Mouse (Mus musculus) liver, embryonic 12.5 days (tissue): Measurements from ENCODE around the gene Itga5. TPM values are rescaled to one million over a fixed set of nuclear protein-coding genes. Genes with fewer than 3 reads are reported as not detected.

Source experiments
- ATAC-seq: fragments of 200-750 bp; cut with Nextera tagmentation; 2 replicates; pipeline ENCODE4 v1.8.0; 2017; ENCODE audit warnings: moderate number of reproducible peaks, mild to moderate bottlenecking, moderate library complexity
- H3K27ac ChIP-seq: fragments of 300-500 bp; sonication (generic); 2 replicates; pipeline ENCODE4 v1.5.1; 2016; ENCODE audit warnings: mild to moderate bottlenecking
- H3K27me3 ChIP-seq: fragments of 300-500 bp; sonication (generic); replicated peaks from 2 replicates; pipeline ENCODE4 v1.6.1; 2016; ENCODE audit warnings: mild to moderate bottlenecking, moderate library complexity
- H3K36me3 ChIP-seq: fragments of 300-500 bp; sonication (generic); 2 replicates; pipeline ENCODE4 v1.6.1; 2016; ENCODE audit warnings: mild to moderate bottlenecking, moderate library complexity
- H3K4me1 ChIP-seq: fragments of 300-500 bp; sonication (generic); 2 replicates; pipeline ENCODE4 v1.6.1; 2016
- H3K4me2 ChIP-seq: fragments of 300-500 bp; sonication (generic); 2 replicates; pipeline ENCODE4 v1.6.1; 2016; ENCODE audit warnings: mild to moderate bottlenecking, moderate library complexity
- H3K4me3 ChIP-seq: fragments of 300-500 bp; sonication (generic); 2 replicates; pipeline ENCODE4 v1.5.1; 2016; ENCODE audit warnings: mild to moderate bottlenecking, moderate library complexity
- H3K9ac ChIP-seq: fragments of 300-500 bp; sonication (generic); 2 replicates; pipeline ENCODE4 v1.6.1; 2016; ENCODE audit warnings: mild to moderate bottlenecking, moderate library complexity
- H3K9me3 ChIP-seq: fragments of 300-500 bp; sonication (generic); replicated peaks from 2 replicates; pipeline ENCODE4 v1.6.1; 2016; ENCODE audit warnings: mild to moderate bottlenecking, moderate library complexity
- WGBS: fragments of 180-500 bp; shearing (Covaris S2); methylation state at CpG from one replicate; pipeline ENCODE4 v1.1.7; 2016; ENCODE audit not compliant: insufficient replicate concordance; 5-methylcytosine and 5-hydroxymethylcytosine counted together
- polyA plus RNA-seq: library from polyadenylated mRNA; unstranded; fragments of >200 nt; fragmentation: Nextera tagmentation; extraction: Ambion mirVana; gene quantifications from 2 replicates; pipeline ENCODE4 v1.2.1, GENCODE M21; 2016

Itga5 gene
- polyA plus RNA-seq, 1 experiment from 2014 or later: 23.2 TPM

DNA sequence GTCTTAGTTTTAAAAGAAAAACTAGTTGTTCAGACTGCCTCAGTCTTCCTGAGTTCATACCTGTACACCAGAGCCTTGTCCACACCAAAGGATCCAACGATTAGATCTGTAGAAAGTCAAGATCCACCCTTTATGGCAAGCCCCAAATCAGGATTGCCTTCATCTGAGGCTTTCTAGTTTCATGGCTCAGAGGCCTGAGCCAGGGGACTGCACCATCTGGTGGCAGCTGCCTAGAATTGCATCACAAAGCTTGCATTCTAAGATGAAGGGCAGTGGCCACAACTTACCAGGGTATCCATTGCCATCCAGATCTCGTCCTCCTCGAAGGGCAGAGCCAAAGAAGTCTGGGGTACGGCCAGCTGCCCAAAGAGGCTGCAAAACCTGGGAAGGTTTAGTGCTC, 13.7 kb downstream of the Itga5 start:
- Histone ChIP-seq H3K9me3 (no peaks in the 10 kb centered on the region), H3K36me3 (peaks cover 91% of the 10 kb centered on the region), H3K4me1 (peaks cover 7% of the 10 kb centered on the region), H3K27me3 (no peaks in the 10 kb centered on the region), H3K27ac (no peak overlapping the region), H3K4me3 (no peak overlapping the region), H3K9ac (no peak overlapping the region), H3K4me2 (no peak overlapping the region)
- no peak for ATAC-seq
- WGBS: 39% methylated on average over 4 of the region's 4 CpGs

DNA sequence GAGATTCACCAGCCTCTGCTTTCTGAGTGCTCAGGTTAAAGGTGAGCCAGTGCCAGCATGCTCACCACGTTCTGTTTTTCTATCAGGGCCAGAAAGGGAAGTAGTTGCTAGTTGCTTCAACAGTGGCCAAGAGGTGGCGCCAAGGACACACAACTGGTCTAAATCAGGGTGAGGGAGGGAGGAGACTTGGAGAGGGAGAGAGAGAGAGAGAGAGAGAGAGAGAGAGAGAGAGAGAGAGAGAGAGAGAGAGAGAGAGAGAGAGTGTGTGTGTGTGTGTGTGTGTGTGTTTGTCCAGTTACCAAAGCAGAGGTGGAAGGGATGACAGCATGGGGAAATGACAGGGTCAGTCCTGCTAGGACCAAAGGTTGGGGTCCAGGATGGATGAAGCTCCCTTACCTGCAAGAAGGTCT, 19.3 kb downstream of the Itga5 start:
- Histone ChIP-seq H3K27ac (no peak overlapping the region), H3K4me2 (no peak overlapping the region), H3K9me3 (no peaks in the 10 kb centered on the region), H3K9ac (no peak overlapping the region), H3K27me3 (no peaks in the 10 kb centered on the region), H3K4me1 (0 out of 2 replicates have a peak, but pooled peaks cover 6% of the 10 kb centered on the region), H3K4me3 (no peak overlapping the region), H3K36me3 (peaks cover 85% of the 10 kb centered on the region)
- 3% methylated on average over 2 of the region's 2 CpGs for WGBS
- ATAC-seq: no peak

DNA sequence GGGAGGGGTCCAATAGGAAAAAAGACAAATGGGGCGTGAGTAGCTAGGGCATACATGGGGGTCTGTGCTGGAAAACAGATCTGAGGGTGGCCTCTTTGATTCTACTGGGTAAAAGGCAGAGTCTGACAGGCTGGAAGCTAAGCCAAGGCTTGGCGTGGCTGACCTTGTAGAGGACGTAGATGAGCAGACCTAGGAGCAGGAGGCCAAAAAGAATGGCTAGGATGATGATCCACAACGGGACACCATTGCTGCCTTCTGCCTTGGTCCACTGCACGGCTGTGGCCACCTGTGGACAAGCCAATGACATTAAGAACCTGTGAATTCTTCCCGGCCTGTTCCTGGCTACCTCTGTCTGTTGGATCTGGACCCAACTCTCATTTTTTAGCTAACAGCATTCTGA, 20.8 kb downstream of the Itga5 start:
- Histone ChIP-seq H3K4me2 (no peak overlapping the region), H3K36me3 (peaks cover 70% of the 10 kb centered on the region), H3K9ac (no peak overlapping the region), H3K4me3 (no peak overlapping the region), H3K27me3 (peaks cover 14% of the 10 kb centered on the region), H3K9me3 (no peaks in the 10 kb centered on the region), H3K27ac (no peak overlapping the region), H3K4me1 (peaks cover 10% of the 10 kb centered on the region)
- 75% methylated on average over 6 of the region's 6 CpGs for WGBS
- ATAC-seq: no peak

DNA sequence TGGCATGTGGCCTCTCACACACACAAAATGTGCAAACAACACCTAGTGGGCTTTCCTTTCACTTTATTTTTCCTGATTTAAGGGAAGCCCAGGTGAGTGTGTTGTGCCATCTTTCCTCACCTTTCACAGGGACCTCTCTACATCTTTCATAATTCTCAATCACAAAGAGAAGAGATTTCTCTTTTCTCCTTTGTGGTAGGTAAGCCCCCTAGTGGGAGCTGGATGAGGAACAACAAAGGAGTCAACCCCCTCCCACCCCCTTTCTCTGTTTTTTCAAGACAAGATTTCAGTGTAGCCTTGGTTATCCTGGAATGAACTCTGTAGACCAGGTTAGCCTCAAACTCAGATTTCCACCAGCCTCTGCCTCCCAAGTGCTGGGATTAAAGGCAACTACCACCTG, 23.0 kb downstream of the Itga5 start:
- Histone ChIP-seq H3K4me1 (peaks cover 33% of the 10 kb centered on the region), H3K36me3 (peaks cover 48% of the 10 kb centered on the region), H3K27ac (no peak overlapping the region), H3K4me3 (no peak overlapping the region), H3K9me3 (no peaks in the 10 kb centered on the region), H3K27me3 (peaks cover 36% of the 10 kb centered on the region), H3K9ac (no peak overlapping the region), H3K4me2 (no peak overlapping the region)
- no peak for ATAC-seq

DNA sequence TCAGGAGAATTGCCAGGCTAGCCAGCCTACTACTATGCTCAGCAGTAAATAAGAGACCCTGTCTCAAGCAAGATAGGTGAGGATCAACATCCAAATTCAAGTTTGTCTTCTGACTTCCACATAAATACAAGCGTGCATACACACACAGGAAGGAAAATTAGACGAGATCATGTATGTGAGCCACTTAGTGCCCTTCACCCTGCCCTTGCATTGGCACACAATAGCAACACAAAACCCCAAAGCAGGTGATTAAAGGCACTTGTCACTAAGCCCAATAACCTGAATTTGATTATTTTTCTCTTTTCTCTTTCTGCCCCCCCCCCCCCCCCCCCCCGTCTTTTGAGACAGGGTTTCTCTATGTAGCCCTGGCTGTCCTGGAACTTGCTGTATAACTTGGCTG, 23.6 kb downstream of the Itga5 start:
- no peak overlapping the region for H3K4me2 ChIP-seq
- peaks cover 39% of the 10 kb centered on the region for H3K27me3 ChIP-seq
- no peak overlapping the region for H3K27ac ChIP-seq
- peaks cover 42% of the 10 kb centered on the region for H3K36me3 ChIP-seq
- no peak overlapping the region for H3K9ac ChIP-seq
- no peaks in the 10 kb centered on the region for H3K9me3 ChIP-seq
- 65% methylated on average over 2 of the region's 3 CpGs for WGBS
- H3K4me3 ChIP-seq: no peak overlapping the region
- H3K4me1 ChIP-seq: peaks cover 38% of the 10 kb centered on the region
- ATAC-seq: no peak

DNA sequence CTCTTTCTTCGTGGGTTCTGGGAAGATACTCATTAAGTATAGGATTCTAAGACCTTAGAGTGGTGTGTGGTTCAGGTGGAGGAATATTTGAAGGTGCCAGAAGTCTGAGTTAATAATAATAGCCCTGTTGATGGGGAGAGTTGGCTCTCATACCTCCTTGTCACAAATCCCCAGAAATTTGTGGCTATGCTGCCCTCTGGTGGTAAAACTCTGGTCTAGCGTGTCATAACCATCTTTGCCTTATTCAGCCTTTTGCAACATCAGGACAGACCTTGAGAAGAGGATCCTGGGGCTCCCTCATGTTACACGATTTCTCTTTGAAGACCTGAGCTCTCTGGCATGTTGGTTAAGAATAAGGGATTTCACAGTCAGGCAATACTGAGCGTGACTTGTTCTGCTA, 24.1 kb downstream of the Itga5 start:
- no peak for ATAC-seq
- no peak overlapping the region for H3K4me2 ChIP-seq
- no peak overlapping the region for H3K27ac ChIP-seq
- peaks cover 39% of the 10 kb centered on the region for H3K27me3 ChIP-seq
- no peak overlapping the region for H3K9ac ChIP-seq
- peaks cover 44% of the 10 kb centered on the region for H3K4me1 ChIP-seq
- H3K4me3 ChIP-seq: no peak overlapping the region
- H3K9me3 ChIP-seq: no peaks in the 10 kb centered on the region
- peaks cover 37% of the 10 kb centered on the region for H3K36me3 ChIP-seq
- WGBS: 24% methylated on average over 4 of the region's 4 CpGs

DNA sequence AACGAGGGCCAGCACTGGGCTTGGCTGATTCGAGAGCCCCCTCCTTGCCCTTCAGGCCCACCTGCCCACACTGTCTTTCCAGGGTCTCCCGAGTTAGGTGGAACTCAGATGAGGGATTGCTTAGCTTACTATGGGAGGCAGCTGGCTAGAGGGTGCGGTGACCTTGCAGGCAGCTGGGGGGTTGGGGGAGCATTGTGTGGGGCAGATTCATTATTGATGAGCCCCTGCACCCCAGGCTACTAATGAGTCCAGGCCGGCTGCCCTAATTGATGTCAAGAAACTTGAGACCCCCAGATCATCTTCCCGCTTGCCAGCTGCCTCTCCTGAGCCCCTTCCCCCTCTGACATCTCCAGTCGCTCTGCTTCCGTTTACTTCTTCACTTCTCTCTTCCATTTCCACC, 25.0 kb downstream of the Itga5 start:
- no peak overlapping the region for H3K27ac ChIP-seq
- peaks cover 39% of the 10 kb centered on the region for H3K27me3 ChIP-seq
- 45% methylated on average over 8 of the region's 8 CpGs for WGBS
- ATAC-seq: no peak
- H3K9ac ChIP-seq: no peak overlapping the region
- no peak overlapping the region for H3K4me2 ChIP-seq
- H3K9me3 ChIP-seq: no peaks in the 10 kb centered on the region
- H3K4me3 ChIP-seq: no peak overlapping the region
- peaks cover 53% of the 10 kb centered on the region for H3K4me1 ChIP-seq
- H3K36me3 ChIP-seq: peaks cover 30% of the 10 kb centered on the region

DNA sequence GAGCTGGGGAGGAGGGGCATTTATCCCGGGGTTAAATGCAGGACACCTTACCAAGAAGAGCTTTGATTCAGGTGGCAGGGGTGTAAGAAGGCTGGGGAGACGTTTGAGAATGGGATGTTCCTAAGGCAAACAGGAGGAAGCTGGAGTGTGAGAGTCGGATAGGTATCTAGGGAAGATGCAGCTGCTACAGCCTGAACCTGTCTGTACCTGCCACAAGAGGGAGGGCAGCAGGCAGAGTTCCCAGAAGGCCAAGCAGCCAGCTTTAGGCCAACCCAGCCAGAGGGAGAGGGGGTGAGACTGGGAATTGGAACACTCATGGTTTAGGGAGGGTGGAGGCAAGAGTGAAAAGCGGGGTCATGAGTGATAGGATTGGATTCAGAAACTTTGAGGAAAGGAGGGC, 25.8 kb downstream of the Itga5 start:
- ATAC-seq: no peak
- no peaks in the 10 kb centered on the region for H3K9me3 ChIP-seq
- H3K9ac ChIP-seq: no peak overlapping the region
- no peak overlapping the region for H3K27ac ChIP-seq
- peak overlapping the region; percentile 66 for H3K4me3 ChIP-seq
- 12% methylated on average over 4 of the region's 4 CpGs for WGBS
- peaks cover 56% of the 10 kb centered on the region for H3K4me1 ChIP-seq
- peaks cover 23% of the 10 kb centered on the region for H3K36me3 ChIP-seq
- H3K4me2 ChIP-seq: peak overlapping the region; percentile 94
- peaks cover 39% of the 10 kb centered on the region for H3K27me3 ChIP-seq

DNA sequence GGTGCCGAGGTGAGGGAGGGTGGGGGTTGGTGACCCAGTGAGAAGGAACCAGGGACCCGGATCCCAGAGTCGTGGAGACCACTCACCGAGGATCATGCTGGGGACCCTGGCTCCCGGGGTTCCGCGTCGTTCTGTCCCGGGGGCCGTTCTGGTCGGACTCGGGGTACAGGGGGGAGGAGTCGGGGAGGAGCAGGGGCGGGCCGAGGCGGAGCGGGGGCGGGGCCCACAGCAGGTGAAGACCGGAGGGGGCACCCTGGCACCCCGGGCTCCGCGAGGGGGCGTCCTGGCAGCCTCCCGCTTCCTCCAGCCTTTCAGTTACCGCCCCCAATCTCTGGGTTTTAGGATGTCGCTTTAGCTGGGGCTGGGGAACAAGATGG, 26.6 kb downstream of the Itga5 start, which contains the start of gene Zfp385a:
Zfp385a (minus strand) TSS at position 133 of the 377 bp plus-strand sequence.
- 2% methylated on average over 16 of the region's 26 CpGs for WGBS
- H3K4me1 ChIP-seq: peaks cover 64% of the 10 kb centered on the region
- peak within 1 kb of the TSS; percentile 66 for H3K4me3 ChIP-seq
- no peaks in the 10 kb centered on the region for H3K9me3 ChIP-seq
- peak within 1 kb of the TSS; percentile 66 for H3K9ac ChIP-seq
- peak within 1 kb of the TSS; percentile 94 for H3K4me2 ChIP-seq
- peak within 1 kb of the TSS; percentile 45 for H3K27ac ChIP-seq
- peaks cover 15% of the 10 kb centered on the region for H3K36me3 ChIP-seq
- H3K27me3 ChIP-seq: peaks cover 39% of the 10 kb centered on the region
- peak; percentile 70 for ATAC-seq

DNA sequence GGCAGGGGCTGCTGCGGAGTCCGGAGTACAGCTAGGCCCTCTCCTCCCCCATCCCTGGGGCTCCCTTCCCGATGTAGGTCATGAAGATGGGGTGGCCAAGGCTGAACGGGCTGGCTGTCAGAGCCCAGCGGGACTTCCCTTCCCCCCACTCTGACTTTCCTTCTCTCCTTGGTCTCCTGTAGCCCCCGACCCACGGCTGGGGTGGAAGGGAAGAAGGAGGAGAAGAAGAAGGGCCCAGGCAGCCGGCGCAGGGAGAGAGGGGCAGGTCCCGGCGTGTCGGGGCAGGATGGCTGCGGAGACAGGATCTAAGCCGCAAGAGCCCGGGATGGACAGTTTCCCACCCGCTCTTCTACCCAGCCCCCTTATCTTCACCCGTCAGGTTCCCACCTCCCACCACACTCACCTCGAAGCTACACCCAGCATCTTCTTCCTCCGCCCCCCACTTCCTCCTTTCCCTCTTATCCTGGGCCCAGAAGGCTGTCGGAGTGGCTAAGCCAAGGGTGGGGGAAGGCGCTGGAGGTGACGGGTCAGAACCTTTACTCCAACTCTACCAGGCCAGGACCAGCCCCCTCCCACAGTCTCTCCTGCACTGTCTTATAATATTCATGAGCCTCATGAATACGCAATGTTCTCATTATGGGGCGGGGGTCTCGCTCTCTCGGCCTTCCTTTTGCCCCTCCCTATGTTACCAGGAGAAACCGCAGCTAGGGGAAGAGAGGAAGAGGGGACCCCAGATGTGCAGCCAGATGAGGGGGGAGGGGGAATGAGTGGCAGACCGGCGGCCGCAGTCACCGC, 27.2 kb downstream of the Itga5 start:
- H3K4me1 ChIP-seq: peaks cover 70% of the 10 kb centered on the region
- 0% methylated on average over 26 of the region's 31 CpGs for WGBS
- peak overlapping the region; percentile 94 for H3K4me2 ChIP-seq
- H3K9me3 ChIP-seq: no peaks in the 10 kb centered on the region
- peak overlapping the region; percentile 45 for H3K27ac ChIP-seq
- peaks cover 9% of the 10 kb centered on the region for H3K36me3 ChIP-seq
- peak; percentile 70 for ATAC-seq
- H3K9ac ChIP-seq: peak overlapping the region; percentile 66
- H3K4me3 ChIP-seq: peak overlapping the region; percentile 66
- peaks cover 39% of the 10 kb centered on the region for H3K27me3 ChIP-seq

DNA sequence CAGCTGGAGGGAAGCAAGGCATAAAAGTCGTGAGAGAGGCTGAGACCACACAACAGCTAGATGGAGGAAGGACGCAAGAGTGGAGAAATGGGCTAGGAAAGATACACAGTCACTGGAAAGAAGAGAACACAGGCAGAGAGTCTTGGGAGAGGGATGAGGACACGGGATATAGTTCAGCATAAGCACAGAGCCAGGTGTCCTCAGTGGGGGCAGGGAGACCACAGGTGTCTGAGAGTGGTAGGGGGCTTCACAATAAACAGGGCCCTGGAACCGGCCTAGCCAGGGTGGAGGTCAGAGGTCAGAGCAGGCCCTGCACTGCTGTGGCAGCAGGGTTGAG, 27.8 kb downstream of the Itga5 start:
- Histone ChIP-seq H3K36me3 (peaks cover 4% of the 10 kb centered on the region; the same call in 1 of the 2 replicates), H3K9ac (peak overlapping the region; percentile 66), H3K4me1 (peaks cover 76% of the 10 kb centered on the region), H3K9me3 (no peaks in the 10 kb centered on the region), H3K4me3 (peak overlapping the region; percentile 66), H3K4me2 (peak overlapping the region; percentile 94), H3K27ac (peak overlapping the region; percentile 45), H3K27me3 (peaks cover 39% of the 10 kb centered on the region)
- ATAC-seq: no peak
- 20% methylated on average over 4 of the region's 4 CpGs for WGBS

DNA sequence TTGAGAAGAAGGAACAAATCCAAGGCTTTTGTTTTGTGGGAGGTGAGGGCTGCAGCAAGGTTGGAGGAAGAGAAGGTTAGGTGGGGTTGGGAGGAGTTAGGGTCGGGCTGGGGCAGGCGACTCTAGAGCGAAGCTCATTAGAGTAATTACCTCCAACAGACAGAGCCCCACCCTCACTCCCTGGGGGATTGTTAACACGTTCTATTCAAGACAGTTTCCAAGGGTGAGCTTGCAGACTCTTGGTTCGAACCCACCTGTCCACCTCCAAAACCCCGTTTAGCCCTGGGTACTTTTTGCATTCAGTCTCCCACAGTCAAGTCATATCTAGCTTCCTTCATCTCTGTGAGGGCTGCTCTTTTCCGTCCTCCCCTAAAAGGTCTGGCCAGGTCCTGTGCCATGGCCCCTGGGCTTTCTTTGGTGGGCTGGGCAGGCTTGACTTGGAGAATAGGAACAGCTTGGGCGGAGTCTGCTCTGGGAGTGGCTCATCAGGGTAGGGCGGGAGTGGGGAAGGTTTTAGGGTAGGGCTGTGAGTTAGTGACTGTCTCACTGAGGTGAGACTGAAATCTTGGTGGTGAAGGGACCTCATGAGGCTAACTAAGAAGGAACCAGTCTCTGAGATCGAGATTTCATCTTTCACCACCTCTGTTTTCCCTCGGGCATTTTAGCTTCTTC, 29.4 kb downstream of the Itga5 start:
- no peaks in the 10 kb centered on the region for H3K36me3 ChIP-seq
- no peaks in the 10 kb centered on the region for H3K9me3 ChIP-seq
- no peak for ATAC-seq
- H3K27ac ChIP-seq: no peak overlapping the region
- peaks cover 82% of the 10 kb centered on the region for H3K4me1 ChIP-seq
- peak overlapping the region; percentile 19; the same call in 1 of the 2 replicates for H3K4me2 ChIP-seq
- 17% methylated on average over 11 of the region's 11 CpGs for WGBS
- no peak overlapping the region for H3K4me3 ChIP-seq
- H3K27me3 ChIP-seq: peaks cover 38% of the 10 kb centered on the region
- H3K9ac ChIP-seq: no peak overlapping the region
